Mouse (Mus musculus) liver (tissue): Measurements from ENCODE around the gene Tmem161a.
"Not testable (repeated sequence)": the region's sequence is repeated elsewhere in the genome, so short reads cannot be mapped to it uniquely, and the experiment has no call there.

Experiments used
- DNase-seq: peaks from one replicate; pipeline ENCODE4 v3.0.0-alpha.2; 2020; ENCODE audit warnings: mixed read lengths

Gene Tmem161a

GRCm38 (mm10) chr8:70212112-70213055 is 40.2 kb downstream of the Tmem161a start, which contains the start of gene Slc25a42:
Gene Slc25a42 (minus strand): TSS chr8:70212305.
- DNase-seq, result peak; percentile 99

DNA sequence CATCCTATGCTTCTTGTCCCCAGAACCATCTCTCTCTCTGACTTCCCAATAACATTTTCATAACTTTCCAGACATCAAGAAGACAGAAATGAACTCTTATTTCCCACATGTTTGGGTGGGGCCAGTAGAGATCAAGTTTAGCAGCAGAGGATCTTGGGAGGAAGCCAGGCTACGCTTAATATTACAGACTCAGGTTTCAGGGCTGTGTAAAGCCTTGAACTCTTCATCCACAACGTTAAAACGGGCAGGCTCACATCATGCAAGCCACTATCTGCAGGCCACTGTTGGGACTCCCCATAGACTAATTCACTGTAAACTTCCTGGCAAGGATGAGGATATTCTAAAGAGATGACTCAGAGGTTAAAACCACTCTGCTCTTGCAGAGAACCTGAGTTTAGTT is 42.3 kb downstream of the Tmem161a start:
- DNase-seq, result no peak

- no peak for DNase-seq
Observed at GRCm38 (mm10) chr8:70215092-70215491, 42.9 kb downstream of the Tmem161a start.

- DNase-seq, result not testable (repeated sequence)
Observed at GRCm38 (mm10) chr8:70216161-70216560, 44.0 kb downstream of the Tmem161a start.

GRCm38 (mm10) chr8:70216566-70216965 is 44.4 kb downstream of the Tmem161a start:
- DNase-seq, result no peak

DNA sequence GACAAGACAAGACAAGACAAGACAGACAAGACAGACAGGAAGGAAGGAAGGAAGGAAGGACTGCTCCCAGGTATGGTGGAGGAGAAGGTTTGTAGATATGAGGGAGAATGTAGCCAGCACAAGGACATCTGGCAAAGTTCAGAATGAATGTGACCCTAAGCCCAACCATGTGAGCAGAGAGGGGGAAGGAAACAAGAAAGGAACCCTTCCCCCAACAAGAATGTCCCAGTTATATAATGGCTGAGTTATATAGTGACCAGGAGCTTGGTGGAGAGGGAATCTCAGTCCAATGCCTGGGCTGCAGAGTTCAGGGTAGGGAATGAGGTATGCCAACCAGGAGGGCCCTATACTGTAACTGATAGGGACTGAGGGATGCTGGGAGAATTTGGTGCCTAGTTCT is 45.3 kb downstream of the Tmem161a start:
- no peak for DNase-seq

DNA sequence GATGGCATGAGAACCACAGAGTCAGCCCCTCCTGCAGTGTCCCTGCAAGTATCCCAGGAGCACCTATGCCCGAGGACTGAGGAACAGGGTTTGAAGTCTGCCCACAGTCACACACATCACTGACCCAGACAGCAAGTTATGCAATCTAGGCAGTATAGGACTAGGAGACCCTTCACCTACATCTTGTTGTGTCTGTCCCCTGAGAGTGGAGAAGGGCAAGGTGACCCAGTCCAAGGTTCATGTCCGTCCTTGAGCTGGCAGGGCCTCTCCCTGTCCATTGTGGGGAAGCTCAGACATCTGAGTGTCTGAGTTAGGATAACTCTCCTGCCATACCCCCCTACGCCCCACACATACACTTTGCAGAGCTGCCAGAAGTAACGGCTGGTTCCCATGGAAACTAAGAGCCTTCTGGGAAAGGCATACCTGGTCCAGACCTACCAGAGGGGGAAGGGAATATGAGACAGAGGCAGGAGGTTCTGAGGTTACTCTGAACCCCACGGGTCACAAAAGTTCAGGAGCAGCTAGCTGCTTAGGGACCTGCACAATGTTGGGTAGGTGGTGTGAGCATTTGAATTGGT is 47.0 kb downstream of the Tmem161a start:
- DNase-seq, result no peak

DNA sequence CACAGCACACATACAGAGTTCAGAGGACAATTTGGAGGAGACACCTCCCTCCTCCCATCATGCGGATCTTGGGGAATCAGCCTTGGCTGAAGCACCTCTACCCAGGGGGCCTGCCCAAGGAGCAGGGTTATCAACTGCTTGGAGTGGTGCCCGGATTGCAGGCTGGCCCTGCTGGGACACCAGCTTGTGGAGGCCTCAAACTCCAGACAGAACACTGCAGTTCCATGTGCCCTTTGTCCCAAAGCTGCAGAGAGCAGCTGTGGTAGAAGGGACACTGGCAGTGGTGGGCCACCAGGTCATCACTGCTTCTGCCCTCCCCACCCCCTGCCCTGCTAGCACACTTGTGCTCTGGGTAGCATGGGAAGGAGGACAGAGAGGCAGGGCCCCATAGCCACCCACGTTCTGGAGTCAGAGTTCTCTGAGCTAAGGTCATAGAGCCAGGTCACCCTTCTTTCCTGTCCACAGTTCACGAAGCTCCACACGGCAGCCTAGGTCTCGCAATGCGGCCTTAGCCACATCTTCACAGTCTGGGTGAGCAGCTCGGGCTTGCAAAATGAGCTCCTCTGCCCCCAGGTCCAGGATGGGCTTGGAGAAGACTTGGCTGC is 48.2 kb downstream of the Tmem161a start:
- no peak for DNase-seq

GRCm38 (mm10) chr8:70220911-70221310 is 48.8 kb downstream of the Tmem161a start:
- no peak for DNase-seq

DNA sequence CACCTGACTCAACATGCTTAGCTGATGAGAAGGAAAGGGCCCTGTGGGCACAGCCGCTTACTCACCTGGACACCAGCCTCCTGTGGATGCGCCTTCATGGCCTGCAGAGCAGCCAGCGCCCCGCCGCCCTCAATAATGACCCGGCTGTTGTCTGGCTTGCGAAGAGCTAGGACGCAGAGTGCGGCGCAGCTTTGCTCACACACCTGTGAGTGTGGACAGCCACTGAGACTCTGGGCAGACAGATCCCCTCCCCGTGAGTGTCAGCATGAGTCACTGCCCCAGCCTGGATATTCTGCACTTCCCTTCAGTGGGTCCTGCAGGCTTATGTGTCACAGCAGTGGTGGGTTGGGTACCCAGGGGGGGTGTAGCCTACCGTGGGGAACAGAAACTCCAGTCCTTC is 49.9 kb downstream of the Tmem161a start:
- no peak for DNase-seq

DNA sequence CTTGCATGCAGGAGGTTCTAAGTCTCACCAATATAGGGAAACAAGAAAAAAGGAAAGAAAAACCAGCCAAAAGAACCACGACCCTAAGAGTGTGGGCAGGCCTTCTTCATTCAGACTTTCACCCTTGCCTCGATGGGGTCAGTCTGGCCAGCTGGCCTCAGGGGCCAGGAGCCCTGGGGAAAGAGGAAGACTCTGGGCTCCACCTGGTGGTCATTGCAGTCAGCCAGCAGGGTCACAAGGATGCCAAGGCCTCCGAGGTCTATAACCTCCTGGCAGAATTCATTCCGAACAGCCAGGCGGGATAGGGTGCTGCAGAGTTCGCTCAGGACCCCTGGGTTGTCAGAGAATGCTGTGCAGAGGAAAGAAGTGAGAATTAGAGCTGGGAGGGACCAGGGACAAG is 51.2 kb downstream of the Tmem161a start:
- peak; percentile 49 for DNase-seq

- DNase-seq, result no peak
Observed at GRCm38 (mm10) chr8:70227997-70228396, 55.8 kb downstream of the Tmem161a start.

- no peak for DNase-seq
Observed at GRCm38 (mm10) chr8:70230837-70231236, 58.7 kb downstream of the Tmem161a start.
